Mouse (Mus musculus) CH12.LX (cell line): ENCODE measurements around the gene Fpr1. TPM values are rescaled to one million over a fixed set of nuclear protein-coding genes. Genes with fewer than 3 reads are reported as not detected.
"Not testable (repeated sequence)": the region's sequence is repeated elsewhere in the genome, so short reads cannot be mapped to it uniquely, and the experiment has no call there.

Experiments
- DNase-seq: peaks from one replicate; pipeline ENCODE4 v3.0.0-alpha.2; 2013; ENCODE audit errors: extremely low read depth
- H3K27ac ChIP-seq: 2 replicates; pipeline ENCODE4 v1.5.1; 2012; ENCODE audit warnings: low read depth, mild to moderate bottlenecking, control low read depth, moderate library complexity; ENCODE audit not compliant: insufficient read depth
- H3K27me3 ChIP-seq: replicated peaks from 2 replicates; pipeline ENCODE3; 2012; ENCODE audit warnings: inconsistent platforms
- H3K36me3 ChIP-seq, 2 experiments: replicated peaks in 1 of 2; 2 replicates each; pipeline versions ENCODE3 to v1.6.1; 2012; ENCODE audit warnings: inconsistent platforms in 1 of 2, low read length in 1 of 2, mild to moderate bottlenecking in 1 of 2, mixed read lengths in 1 of 2, moderate library complexity in 1 of 2; ENCODE audit not compliant: control insufficient read depth in 1 of 2, insufficient read depth in 1 of 2
- H3K4me1 ChIP-seq, 2 experiments: 2 replicates each; pipeline ENCODE4 v1.6.1; 2012; ENCODE audit warnings: inconsistent platforms in 1 of 2, moderate library complexity in 1 of 2; ENCODE audit not compliant: insufficient read depth in 2 of 2, control insufficient read depth in 1 of 2
- H3K4me2 ChIP-seq: 2 replicates; pipeline ENCODE4 v1.6.1; 2012; ENCODE audit warnings: low read depth, mild to moderate bottlenecking, control low read depth; ENCODE audit not compliant: poor library complexity, insufficient read depth, severe bottlenecking
- H3K4me3 ChIP-seq, 3 experiments: fragments of 150-350 bp in 1 of 3; sonication (generic) in 1 of 3; replicated peaks in 1 of 3; 2 replicates each; pipeline versions ENCODE3 to v1.5.1; 2011 to 2012; ENCODE audit warnings: low read depth in 2 of 3, low read length in 2 of 3, mild to moderate bottlenecking in 2 of 3, moderate library complexity in 2 of 3, control low read depth in 1 of 3, improper control_type of control experiment in 1 of 3, inconsistent platforms in 1 of 3, mixed read lengths in 1 of 3; ENCODE audit not compliant: poor library complexity in 1 of 3
- H3K79me2 ChIP-seq: replicated peaks from 2 replicates; pipeline ENCODE4 v1.6.1; 2012; ENCODE audit warnings: mild to moderate bottlenecking, moderate library complexity; ENCODE audit not compliant: control insufficient read depth, poor library complexity, insufficient read depth, severe bottlenecking; ENCODE audit errors: extremely low read depth
- H3K9ac ChIP-seq: 2 replicates; pipeline ENCODE4 v1.6.1; 2012; ENCODE audit warnings: low read depth, mild to moderate bottlenecking, control low read depth, moderate library complexity; ENCODE audit not compliant: insufficient read depth
- H3K9me3 ChIP-seq: replicated peaks from 2 replicates; pipeline ENCODE3; 2012; ENCODE audit warnings: low read length, inconsistent platforms, mixed read lengths
- BHLHE40 ChIP-seq: IDR thresholded peaks from 2 replicates; pipeline ENCODE4 v1.6.1; 2011; ENCODE audit warnings: mild to moderate bottlenecking, low read depth, low read length, improper control_type of control experiment
- CHD1 ChIP-seq: IDR thresholded peaks from 2 replicates; pipeline ENCODE4 v1.6.1; 2012; ENCODE audit warnings: low read depth, low read length, improper control_type of control experiment, inconsistent platforms
- CTCF ChIP-seq, 2 experiments: IDR thresholded peaks in 1 of 2; conservative IDR thresholded peaks in 1 of 2; 2 replicates each; pipeline ENCODE4 v1.5.1; 2011 to 2012; ENCODE audit warnings: low read depth in 2 of 2, low read length in 2 of 2, improper control_type of control experiment in 1 of 2, inconsistent platforms in 1 of 2, mild to moderate bottlenecking in 1 of 2, moderate library complexity in 1 of 2
- E2F4 ChIP-seq: IDR thresholded peaks from 2 replicates; pipeline ENCODE4 v1.6.1; 2011; ENCODE audit warnings: low read depth, low read length, improper control_type of control experiment; ENCODE audit not compliant: insufficient replicate concordance
- ELF1 ChIP-seq: IDR thresholded peaks from 2 replicates; pipeline ENCODE4 v1.6.1; 2014; ENCODE audit warnings: low read depth, mild to moderate bottlenecking, inconsistent platforms, low read length, improper control_type of control experiment
- EP300 ChIP-seq: IDR thresholded peaks from 2 replicates; pipeline ENCODE4 v1.6.1; 2011; ENCODE audit warnings: low read length, improper control_type of control experiment
- GABPA ChIP-seq: IDR thresholded peaks from 2 replicates; pipeline ENCODE4 v1.6.1; 2012; ENCODE audit warnings: low read depth, low read length, improper control_type of control experiment, inconsistent platforms; ENCODE audit not compliant: insufficient replicate concordance
- HCFC1 ChIP-seq: IDR thresholded peaks from 2 replicates; pipeline ENCODE4 v1.6.1; 2012; ENCODE audit warnings: low read depth, mild to moderate bottlenecking, inconsistent platforms, low read length, improper control_type of control experiment
- JUND ChIP-seq: conservative IDR thresholded peaks from 2 replicates; pipeline ENCODE4 v1.6.1; 2011; ENCODE audit warnings: low read depth, low read length, improper control_type of control experiment
- KAT2A ChIP-seq: IDR thresholded peaks from 2 replicates; pipeline ENCODE4 v1.6.1; 2012; ENCODE audit warnings: low read length, improper control_type of control experiment, inconsistent platforms; ENCODE audit not compliant: insufficient replicate concordance
- MAFK ChIP-seq: IDR thresholded peaks from 2 replicates; pipeline ENCODE4 v1.6.1; 2011; ENCODE audit warnings: low read length, improper control_type of control experiment; ENCODE audit not compliant: insufficient replicate concordance
- MEF2A ChIP-seq: IDR thresholded peaks from 2 replicates; pipeline ENCODE4 v1.6.1; 2014; ENCODE audit warnings: low read depth, mild to moderate bottlenecking, inconsistent platforms, low read length, improper control_type of control experiment, borderline replicate concordance
- NELFE ChIP-seq: IDR thresholded peaks from 2 replicates; pipeline ENCODE4 v1.6.1; 2011; ENCODE audit warnings: low read depth, low read length, improper control_type of control experiment
- POLR2A ChIP-seq: IDR thresholded peaks from 2 replicates; pipeline ENCODE4 v1.6.1; 2011; ENCODE audit warnings: low read depth, mild to moderate bottlenecking, improper control_type of control experiment, low read length
- RAD21 ChIP-seq: IDR thresholded peaks from 2 replicates; pipeline ENCODE4 v1.6.1; 2011; ENCODE audit warnings: low read depth, mild to moderate bottlenecking, low read length, improper control_type of control experiment, moderate library complexity
- SMC3 ChIP-seq: IDR thresholded peaks from 2 replicates; pipeline ENCODE4 v1.6.1; 2011; ENCODE audit warnings: low read depth, low read length, improper control_type of control experiment
- UBTF ChIP-seq: IDR thresholded peaks from 2 replicates; pipeline ENCODE4 v1.6.1; 2012; ENCODE audit warnings: low read depth, mild to moderate bottlenecking, inconsistent platforms, low read length, improper control_type of control experiment, moderate library complexity
- ZC3H11A ChIP-seq: IDR thresholded peaks from 2 replicates; pipeline ENCODE4 v1.6.1; 2012; ENCODE audit warnings: low read depth, mild to moderate bottlenecking, inconsistent platforms, low read length, improper control_type of control experiment
- ZKSCAN1 ChIP-seq: IDR thresholded peaks from 2 replicates; pipeline ENCODE4 v1.6.1; 2012; ENCODE audit warnings: low read depth, inconsistent platforms, low read length, improper control_type of control experiment, borderline replicate concordance
- ZMIZ1 ChIP-seq: IDR thresholded peaks from 2 replicates; pipeline ENCODE4 v1.6.1; 2012; ENCODE audit warnings: low read depth, mild to moderate bottlenecking, inconsistent platforms, low read length, improper control_type of control experiment
- dilution Hi-C: fragments of 300-500 bp; cut with MboI; formaldehyde crosslinking; loops from 2 replicates; pipeline ENCODE4 v1.14.3; 2020; ENCODE audit warnings: low sequenced_read_pairs; ENCODE audit not compliant: extremely low pct_unique_long_range_greater_than_20kb, extremely low pct_ligation_motif_present
- in situ Hi-C: fragments of 300-500 bp; cut with MboI; formaldehyde crosslinking; loops from 3 replicates; pipeline ENCODE4 v1.14.3; 2019; ENCODE audit warnings: low sequenced_read_pairs, low pct_ligation_motif_present, low pct_unique_long_range_greater_than_20kb, mixed read lengths
- polyA plus RNA-seq: library from polyadenylated mRNA; unstranded; fragments of >175 nt; gene quantifications from 2 replicates; pipeline ENCODE4 v1.2.1, GENCODE M21; 2012; ENCODE audit warnings: low read depth; ENCODE audit not compliant: insufficient read length
- total RNA-seq, 2 experiments: library from RNA; depleted of rRNA; stranded (reverse); fragments of 300-350 nt in 1 of 2; fragments of >200 nt in 1 of 2; gene quantifications; 2 replicates each; pipeline ENCODE4 v1.2.3; 2012 to 2014

The Fpr1 gene
- total and polyA plus RNA-seq, 3 experiments, result not detected

DNA sequence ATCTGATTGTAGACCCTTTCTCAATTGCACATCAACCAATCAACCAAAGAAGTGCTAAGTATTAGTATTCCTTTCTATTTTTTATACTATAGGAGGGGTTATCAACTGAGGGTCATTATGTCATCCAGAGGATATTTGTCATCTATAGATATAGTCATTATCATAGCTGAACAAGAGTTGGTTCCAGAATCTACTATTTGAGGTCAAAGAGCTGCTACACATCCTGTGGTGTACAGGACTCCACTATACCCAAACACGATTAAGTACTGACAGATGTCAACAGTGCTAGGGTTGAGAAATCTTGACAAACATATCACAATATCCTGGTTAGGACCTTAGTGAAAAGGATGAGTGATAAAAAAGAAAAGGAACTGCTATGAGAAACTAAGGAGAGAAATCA is 33.6 kb upstream of the Fpr1 start:
- no peak overlapping the region for H3K4me3 ChIP-seq
- H3K9me3 ChIP-seq, result no peaks in the 10 kb centered on the region
- in situ Hi-C loops (no loop called here), dilution Hi-C loops (no loop called here)
- TF ChIP-seq CHD1 (no peak), SMC3 (no peak), EP300 (no peak), RAD21 (no peak)
- H3K4me2 ChIP-seq, result no peak overlapping the region
- no peaks in the 10 kb centered on the region for H3K79me2 ChIP-seq
- H3K27me3 ChIP-seq, result no peaks in the 10 kb centered on the region
- H3K9ac ChIP-seq, result no peak overlapping the region
- DNase-seq, result no peak
- no peaks in the 10 kb centered on the region for H3K36me3 ChIP-seq
- no peak overlapping the region for H3K27ac ChIP-seq
- H3K4me1 ChIP-seq, result no peaks in the 10 kb centered on the region

- DNase-seq, H3K27ac ChIP-seq, dilution Hi-C loops, H3K36me3 ChIP-seq, H3K4me3 ChIP-seq, in situ Hi-C loops, H3K4me2 ChIP-seq, H3K4me1 ChIP-seq, H3K9me3 ChIP-seq, H3K9ac ChIP-seq, H3K27me3 ChIP-seq, H3K79me2 ChIP-seq: not testable (repeated sequence)
Measured at GRCm38 (mm10) chr17:17912618-17913017, 28.9 kb upstream of the Fpr1 start.

DNA sequence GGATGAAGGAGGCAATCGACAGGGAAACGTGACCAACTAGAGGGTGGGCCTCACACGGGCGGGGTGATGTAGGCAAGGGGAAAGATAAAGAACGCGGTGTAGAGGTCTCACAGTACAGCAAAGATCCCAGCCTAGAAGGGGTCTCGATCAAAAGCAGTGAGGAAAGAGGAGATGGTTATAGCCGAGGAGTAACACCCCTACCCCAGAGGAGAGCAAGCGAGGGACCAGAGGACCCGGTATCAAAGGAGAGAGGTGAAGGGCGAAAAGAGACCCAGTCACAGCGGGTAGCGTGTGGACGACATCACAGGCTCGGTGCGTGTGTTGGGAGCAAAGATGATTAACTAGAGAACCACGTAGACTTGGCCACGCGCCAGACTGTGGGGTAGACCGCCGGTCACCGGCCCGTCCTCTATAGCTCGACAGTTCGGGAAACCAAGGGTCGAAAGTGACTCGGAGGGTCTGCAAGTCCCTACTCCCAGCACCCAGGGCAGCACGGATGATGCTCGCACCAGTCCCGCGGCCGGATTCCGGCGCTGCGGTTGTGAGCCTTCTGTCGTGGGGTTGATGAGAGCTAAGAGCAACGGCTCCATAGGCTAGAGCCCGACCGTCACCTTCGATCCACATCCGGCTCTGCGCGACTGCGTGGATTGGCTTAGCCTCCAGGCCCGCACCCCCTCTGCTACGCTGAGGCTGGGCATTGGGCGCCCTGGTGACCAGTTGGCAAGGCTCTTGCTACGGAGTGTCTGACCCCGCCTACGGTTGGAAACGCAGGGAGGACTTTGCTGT is 26.1 kb upstream of the Fpr1 start:
- Histone ChIP-seq H3K4me1 (no peaks in the 10 kb centered on the region), H3K9ac (no peak overlapping the region), H3K27me3 (no peaks in the 10 kb centered on the region), H3K36me3 (no peaks in the 10 kb centered on the region), H3K4me2 (no peak overlapping the region), H3K9me3 (no peaks in the 10 kb centered on the region), H3K27ac (no peak overlapping the region), H3K79me2 (no peaks in the 10 kb centered on the region), H3K4me3 (no peak overlapping the region)
- TF ChIP-seq GABPA (no peak), CTCF (conservative IDR thresholded peaks at IDR 0.05 in 1 of 2, IDR thresholded peaks at IDR 0.05 in 1 of 2; ENCODE audit: low read depth in 2 of 2, low read length in 2 of 2) (no peak), ZC3H11A (no peak), ELF1 (no peak), POLR2A (no peak), UBTF (no peak), MAFK (no peak), JUND (no peak), EP300 (no peak), HCFC1 (no peak), NELFE (no peak), KAT2A (no peak), ZMIZ1 (no peak), ZKSCAN1 (no peak), BHLHE40 (no peak), E2F4 (no peak), MEF2A (no peak), RAD21 (no peak)
- dilution Hi-C loops (no loop called here), in situ Hi-C loops (no loop called here)
- DNase-seq, result no peak
